Mouse (Mus musculus) CH12.LX (cell line): ENCODE measurements at regions not wholly inside any gene's neighbourhood (a gene's known extent, or its start where the extent isn't known, plus 50 kb on each side); places are given as distances from the start of the nearest gene placed in this dataset.

Experiments used
- DNase-seq: peaks from one replicate; pipeline ENCODE4 v3.0.0-alpha.2; 2013; ENCODE audit errors: extremely low read depth
- H3K27ac ChIP-seq: 2 replicates; pipeline ENCODE4 v1.5.1; 2012; ENCODE audit warnings: low read depth, mild to moderate bottlenecking, control low read depth, moderate library complexity; ENCODE audit not compliant: insufficient read depth
- H3K27me3 ChIP-seq: replicated peaks from 2 replicates; pipeline ENCODE3; 2012; ENCODE audit warnings: inconsistent platforms
- H3K36me3 ChIP-seq, 2 experiments: replicated peaks in 1 of 2; 2 replicates each; pipeline versions ENCODE3 to v1.6.1; 2012; ENCODE audit warnings: inconsistent platforms in 1 of 2, low read length in 1 of 2, mild to moderate bottlenecking in 1 of 2, mixed read lengths in 1 of 2, moderate library complexity in 1 of 2; ENCODE audit not compliant: control insufficient read depth in 1 of 2, insufficient read depth in 1 of 2
- H3K4me1 ChIP-seq, 2 experiments: 2 replicates each; pipeline ENCODE4 v1.6.1; 2012; ENCODE audit warnings: inconsistent platforms in 1 of 2, moderate library complexity in 1 of 2; ENCODE audit not compliant: insufficient read depth in 2 of 2, control insufficient read depth in 1 of 2
- H3K4me2 ChIP-seq: 2 replicates; pipeline ENCODE4 v1.6.1; 2012; ENCODE audit warnings: low read depth, mild to moderate bottlenecking, control low read depth; ENCODE audit not compliant: poor library complexity, insufficient read depth, severe bottlenecking
- H3K4me3 ChIP-seq, 3 experiments: fragments of 150-350 bp in 1 of 3; sonication (generic) in 1 of 3; replicated peaks in 1 of 3; 2 replicates each; pipeline versions ENCODE3 to v1.5.1; 2011 to 2012; ENCODE audit warnings: low read depth in 2 of 3, low read length in 2 of 3, mild to moderate bottlenecking in 2 of 3, moderate library complexity in 2 of 3, control low read depth in 1 of 3, improper control_type of control experiment in 1 of 3, inconsistent platforms in 1 of 3, mixed read lengths in 1 of 3; ENCODE audit not compliant: poor library complexity in 1 of 3
- H3K79me2 ChIP-seq: replicated peaks from 2 replicates; pipeline ENCODE4 v1.6.1; 2012; ENCODE audit warnings: mild to moderate bottlenecking, moderate library complexity; ENCODE audit not compliant: control insufficient read depth, poor library complexity, insufficient read depth, severe bottlenecking; ENCODE audit errors: extremely low read depth
- H3K9ac ChIP-seq: 2 replicates; pipeline ENCODE4 v1.6.1; 2012; ENCODE audit warnings: low read depth, mild to moderate bottlenecking, control low read depth, moderate library complexity; ENCODE audit not compliant: insufficient read depth
- H3K9me3 ChIP-seq: replicated peaks from 2 replicates; pipeline ENCODE3; 2012; ENCODE audit warnings: low read length, inconsistent platforms, mixed read lengths
- BHLHE40 ChIP-seq: IDR thresholded peaks from 2 replicates; pipeline ENCODE4 v1.6.1; 2011; ENCODE audit warnings: mild to moderate bottlenecking, low read depth, low read length, improper control_type of control experiment
- CTCF ChIP-seq, 2 experiments: IDR thresholded peaks in 1 of 2; conservative IDR thresholded peaks in 1 of 2; 2 replicates each; pipeline ENCODE4 v1.5.1; 2011 to 2012; ENCODE audit warnings: low read depth in 2 of 2, low read length in 2 of 2, improper control_type of control experiment in 1 of 2, inconsistent platforms in 1 of 2, mild to moderate bottlenecking in 1 of 2, moderate library complexity in 1 of 2
- ELF1 ChIP-seq: IDR thresholded peaks from 2 replicates; pipeline ENCODE4 v1.6.1; 2014; ENCODE audit warnings: low read depth, mild to moderate bottlenecking, inconsistent platforms, low read length, improper control_type of control experiment
- EP300 ChIP-seq: IDR thresholded peaks from 2 replicates; pipeline ENCODE4 v1.6.1; 2011; ENCODE audit warnings: low read length, improper control_type of control experiment
- ETS1 ChIP-seq: conservative IDR thresholded peaks from 2 replicates; pipeline ENCODE4 v1.6.1; 2012; ENCODE audit warnings: low read depth, mild to moderate bottlenecking, inconsistent platforms, low read length, improper control_type of control experiment, moderate library complexity
- JUN ChIP-seq: IDR thresholded peaks from 2 replicates; pipeline ENCODE4 v1.6.1; 2011; ENCODE audit warnings: low read depth, mild to moderate bottlenecking, low read length, improper control_type of control experiment, moderate library complexity; ENCODE audit not compliant: insufficient read depth
- JUND ChIP-seq: conservative IDR thresholded peaks from 2 replicates; pipeline ENCODE4 v1.6.1; 2011; ENCODE audit warnings: low read depth, low read length, improper control_type of control experiment
- MYC ChIP-seq: IDR thresholded peaks from 2 replicates; pipeline ENCODE4 v1.6.1; 2011; ENCODE audit warnings: low read depth, mild to moderate bottlenecking, improper control_type of control experiment, low read length
- NRF1 ChIP-seq: IDR thresholded peaks from 2 replicates; pipeline ENCODE4 v1.6.1; 2014; ENCODE audit warnings: low read depth, mild to moderate bottlenecking, inconsistent platforms, low read length, improper control_type of control experiment, moderate library complexity
- RCOR1 ChIP-seq: conservative IDR thresholded peaks from 2 replicates; pipeline ENCODE4 v1.6.1; 2012; ENCODE audit warnings: low read depth, mild to moderate bottlenecking, inconsistent platforms, low read length, improper control_type of control experiment
- SMC3 ChIP-seq: IDR thresholded peaks from 2 replicates; pipeline ENCODE4 v1.6.1; 2011; ENCODE audit warnings: low read depth, low read length, improper control_type of control experiment
- TCF12 ChIP-seq: IDR thresholded peaks from 2 replicates; pipeline ENCODE4 v1.6.1; 2014; ENCODE audit warnings: low read depth, mild to moderate bottlenecking, inconsistent platforms, low read length, improper control_type of control experiment
- ZKSCAN1 ChIP-seq: IDR thresholded peaks from 2 replicates; pipeline ENCODE4 v1.6.1; 2012; ENCODE audit warnings: low read depth, inconsistent platforms, low read length, improper control_type of control experiment, borderline replicate concordance
- ZMIZ1 ChIP-seq: IDR thresholded peaks from 2 replicates; pipeline ENCODE4 v1.6.1; 2012; ENCODE audit warnings: low read depth, mild to moderate bottlenecking, inconsistent platforms, low read length, improper control_type of control experiment
- ZNF384 ChIP-seq: IDR thresholded peaks from 2 replicates; pipeline ENCODE4 v1.6.1; 2012; ENCODE audit warnings: low read depth, low read length, improper control_type of control experiment, inconsistent platforms
- dilution Hi-C: fragments of 300-500 bp; cut with MboI; formaldehyde crosslinking; loops from 2 replicates; pipeline ENCODE4 v1.14.3; 2020; ENCODE audit warnings: low sequenced_read_pairs; ENCODE audit not compliant: extremely low pct_unique_long_range_greater_than_20kb, extremely low pct_ligation_motif_present
- in situ Hi-C: fragments of 300-500 bp; cut with MboI; formaldehyde crosslinking; loops from 3 replicates; pipeline ENCODE4 v1.14.3; 2019; ENCODE audit warnings: low sequenced_read_pairs, low pct_ligation_motif_present, low pct_unique_long_range_greater_than_20kb, mixed read lengths

GRCm38 (mm10) chrX:11878028-11878427 lies 282.1 kb downstream of the Bcor start:
- Histone ChIP-seq H3K4me3 (no peak overlapping the region), H3K9me3 (no peaks in the 10 kb centered on the region), H3K27ac (no peak overlapping the region), H3K27me3 (no peaks in the 10 kb centered on the region), H3K4me1 (peaks cover 16 to 37% of the 10 kb centered on the region in 2 experiments), H3K79me2 (no peaks in the 10 kb centered on the region), H3K36me3 (no peaks in the 10 kb centered on the region), H3K4me2 (no peak overlapping the region), H3K9ac (no peak overlapping the region)
- DNase-seq, result peak; percentile 45
- dilution Hi-C loops (no loop called here), in situ Hi-C loops (no loop called here)
- TF ChIP-seq JUND (no peak), BHLHE40 (peak; percentile 32; the same call in 1 of the 2 replicates), ZNF384 (peak; percentile 74), ZMIZ1 (no peak), CTCF (conservative IDR thresholded peaks at IDR 0.05 in 1 of 2, IDR thresholded peaks at IDR 0.05 in 1 of 2; ENCODE audit: low read depth in 2 of 2, low read length in 2 of 2) (no peak), ETS1 (peak; percentile 23; the same call in 1 of the 2 replicates), ELF1 (0 out of 2 replicates have a peak, but pooled peaks have one; percentile 10), EP300 (peak; percentile 35; the same call in 1 of the 2 replicates), ZKSCAN1 (no peak), MYC (0 out of 2 replicates have a peak, but pooled peaks have one; percentile 35), SMC3 (no peak)

GRCm38 (mm10) chrX:11880972-11881371 lies 279.2 kb downstream of the Bcor start:
- H3K9me3 ChIP-seq, result no peaks in the 10 kb centered on the region
- no peaks in the 10 kb centered on the region for H3K27me3 ChIP-seq
- peak overlapping the region; percentile 36; the same call in 1 of the 2 replicates for H3K4me2 ChIP-seq
- H3K36me3 ChIP-seq, result no peaks in the 10 kb centered on the region
- H3K27ac ChIP-seq, result no peak overlapping the region
- no peak for TF ChIP-seq NRF1
- no peak for TF ChIP-seq ELF1
- no peak for TF ChIP-seq RCOR1
- no peak for TF ChIP-seq JUN
- TF ChIP-seq EP300, result no peak
- no peak for TF ChIP-seq TCF12
- TF ChIP-seq ZMIZ1, result no peak
- in situ Hi-C loops, result loop anchor here (10.0 kb wide), 1 partner anchor 124 kb away; no protein-coding TSS in a partner anchor
- H3K79me2 ChIP-seq, result no peaks in the 10 kb centered on the region
- DNase-seq, result peak; percentile 66
- H3K9ac ChIP-seq, result no peak overlapping the region
- peaks cover 16 to 51% of the 10 kb centered on the region in 2 experiments for H3K4me1 ChIP-seq
- H3K4me3 ChIP-seq, result no peak overlapping the region
- dilution Hi-C loops, result no loop called here
